Mouse (Mus musculus) mesoderm, embryonic 11.5 days (tissue): ENCODE measurements at regions not wholly inside any gene's neighbourhood (a gene's known extent, or its start where the extent isn't known, plus 50 kb on each side); places are given as distances from the start of the nearest gene placed in this dataset.

Experiments used
- DNase-seq: peaks from one replicate; pipeline ENCODE4 v3.0.0-alpha.2; 2012; ENCODE audit warnings: low read depth, low spot score

- no peak for DNase-seq
Observed at GRCm38 (mm10) chr2:147814231-147814630, 232.5 kb downstream of the Foxa2 start.

DNA sequence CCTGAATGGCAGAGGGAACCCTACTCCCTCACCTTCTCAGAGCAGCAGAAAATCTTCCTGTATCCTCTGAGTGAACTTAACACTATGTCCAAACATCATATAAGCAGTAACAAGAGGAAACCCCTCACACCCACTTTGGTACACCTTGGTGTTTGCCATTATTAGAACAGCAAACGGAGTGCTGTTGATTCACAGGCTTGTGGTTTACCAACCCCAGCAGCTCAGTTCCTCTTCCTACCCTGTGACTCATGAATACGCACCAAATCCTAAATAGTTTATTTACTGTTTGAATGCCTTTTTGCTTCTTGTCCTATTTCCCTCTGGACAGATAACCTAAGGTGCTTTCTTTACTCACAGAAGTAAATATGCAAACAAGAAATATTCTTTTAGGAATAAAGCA lies 233.3 kb downstream of the Foxa2 start:
- DNase-seq: no peak

- peak; percentile 49 for DNase-seq
Observed at GRCm38 (mm10) chr2:147808036-147808675, 238.6 kb downstream of the Foxa2 start.

DNA sequence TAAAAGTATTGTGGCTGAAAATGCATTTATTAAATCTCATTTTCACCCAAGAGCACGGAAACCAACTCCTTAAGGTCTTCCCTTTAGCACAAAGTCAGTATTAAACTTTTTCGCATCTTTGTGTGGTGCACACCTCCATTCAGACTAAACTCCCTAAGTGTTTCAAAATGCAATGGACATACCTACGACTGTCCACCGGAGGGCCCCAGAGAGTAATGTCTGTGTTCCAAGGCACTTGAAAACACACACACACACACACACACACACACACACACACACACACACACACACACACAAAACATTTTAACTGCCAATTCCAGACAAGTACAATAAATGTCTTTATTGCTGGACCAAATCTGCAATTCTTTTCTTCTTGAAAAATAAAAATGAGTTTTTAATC lies 243.7 kb downstream of the Foxa2 start:
- peak; percentile 41 for DNase-seq

GRCm38 (mm10) chr2:147791434-147791833 lies 255.3 kb downstream of the Foxa2 start:
- no peak for DNase-seq

GRCm38 (mm10) chr2:147789877-147790276 lies 256.9 kb downstream of the Foxa2 start:
- no peak for DNase-seq

DNA sequence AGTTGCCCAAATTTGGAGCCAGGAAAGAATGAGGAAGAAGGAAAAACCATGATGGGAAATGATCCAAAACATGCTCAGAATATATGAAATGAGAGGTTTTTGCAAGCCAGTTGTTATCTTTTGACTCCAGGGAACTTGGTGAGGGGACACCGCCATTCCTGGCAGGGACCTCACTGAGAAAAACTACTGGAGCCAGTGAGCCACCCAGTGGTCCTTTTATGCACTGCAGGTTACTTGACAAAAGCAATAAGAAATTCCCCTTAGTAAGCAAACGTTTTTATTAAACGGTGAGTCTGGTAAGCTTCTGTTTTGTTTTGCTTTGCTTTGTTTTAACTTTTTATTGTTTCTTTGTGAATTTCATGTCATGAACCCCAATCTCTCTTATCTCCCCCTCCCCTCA lies 257.5 kb downstream of the Foxa2 start:
- peak; percentile 72 for DNase-seq

DNA sequence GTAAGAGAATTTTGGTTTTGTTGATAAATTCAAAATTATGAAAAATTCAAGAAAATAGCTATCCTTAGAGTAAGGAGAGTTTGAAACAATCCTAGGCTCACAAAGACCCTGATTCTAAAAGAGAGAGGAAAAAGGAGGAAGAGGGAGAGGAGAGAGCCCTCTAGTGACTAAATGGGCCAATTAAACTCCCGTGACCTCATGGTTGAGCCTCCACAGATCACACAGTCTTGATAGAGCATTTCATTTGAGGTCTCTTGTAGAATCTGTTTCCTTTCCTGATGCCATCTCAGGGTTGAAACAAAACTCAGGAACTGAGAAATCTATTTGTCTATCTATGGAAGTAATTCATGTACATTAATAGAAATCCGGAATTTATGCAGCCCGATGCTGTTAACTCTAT lies 258.8 kb downstream of the Foxa2 start:
- no peak for DNase-seq

DNA sequence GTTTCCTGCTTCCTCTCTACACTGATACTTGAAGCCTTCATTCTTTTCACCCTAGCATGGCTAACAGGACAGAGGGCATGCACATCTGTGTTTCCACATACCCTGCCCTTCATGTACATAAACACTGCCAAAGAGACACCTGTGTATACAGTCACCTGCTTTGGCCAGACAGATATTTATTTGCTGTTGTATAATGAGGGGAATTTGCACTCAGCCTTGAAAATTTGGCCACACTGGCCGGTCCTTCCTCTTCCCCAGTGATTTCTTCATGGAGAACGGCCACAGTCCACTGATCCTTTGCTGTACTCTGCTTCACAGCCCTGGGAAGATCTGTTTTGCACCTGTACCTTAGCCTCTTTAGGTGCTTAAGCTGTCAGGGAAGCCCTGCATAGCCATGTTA lies 264.3 kb downstream of the Foxa2 start:
- DNase-seq: peak; percentile 13

GRCm38 (mm10) chr2:147776316-147776715 lies 270.5 kb downstream of the Foxa2 start:
- DNase-seq: no peak

DNA sequence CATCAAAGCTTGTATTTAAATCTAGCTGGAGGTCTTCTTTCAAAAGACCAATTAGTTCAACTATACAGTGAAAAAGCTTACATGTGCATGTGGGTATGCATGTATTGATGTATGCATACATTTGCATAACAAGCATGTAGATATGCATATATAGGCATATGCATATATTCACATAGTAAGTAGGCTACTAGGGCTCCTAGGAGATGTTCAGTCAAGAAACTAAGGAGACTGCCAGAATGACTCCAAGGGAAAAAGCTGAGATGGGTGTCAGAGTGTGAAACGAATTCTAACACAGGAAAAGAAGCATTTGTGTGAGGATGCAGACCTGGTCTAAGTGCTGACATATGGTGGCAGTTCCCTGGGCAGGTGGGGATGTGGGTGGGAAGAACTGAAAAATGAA lies 274.2 kb downstream of the Foxa2 start:
- no peak for DNase-seq

DNA sequence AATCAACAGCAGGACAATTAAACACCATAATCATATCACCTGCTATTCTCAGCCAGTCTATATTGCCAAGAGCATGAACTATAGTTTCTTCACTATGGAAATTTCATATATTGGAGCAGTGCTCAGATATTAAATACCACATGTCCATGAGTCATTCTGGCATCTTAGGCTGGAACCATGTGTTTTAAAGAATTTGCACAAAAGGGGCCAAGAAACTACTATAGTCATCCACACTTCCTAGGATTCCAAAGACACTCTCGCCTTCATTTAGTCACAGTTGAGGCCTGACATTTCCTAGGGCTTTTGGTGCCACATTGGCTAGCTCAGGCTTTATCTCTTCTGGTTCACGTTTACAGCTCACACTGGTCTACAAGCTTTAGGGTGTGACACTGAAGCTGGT lies 293.7 kb downstream of the Foxa2 start:
- no peak for DNase-seq

DNA sequence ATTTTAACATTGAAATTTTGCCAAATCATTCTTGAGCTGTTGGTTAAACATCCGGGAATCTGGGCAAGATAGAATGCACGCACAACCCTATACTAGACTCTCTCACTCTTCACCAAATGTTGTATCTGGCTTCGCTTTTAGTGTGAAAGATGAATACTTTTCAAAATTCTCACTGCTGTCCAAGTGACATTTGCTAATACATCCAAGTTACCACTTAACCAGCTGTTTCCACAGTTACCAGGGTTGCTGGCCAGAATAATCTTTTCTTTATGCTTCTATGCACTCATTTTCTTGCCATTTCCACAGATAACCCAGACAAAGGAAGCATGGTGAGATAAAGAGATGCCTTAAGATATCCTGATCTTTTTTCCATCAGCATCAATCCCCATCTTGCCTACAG lies 294.9 kb downstream of the Foxa2 start:
- DNase-seq: no peak

DNA sequence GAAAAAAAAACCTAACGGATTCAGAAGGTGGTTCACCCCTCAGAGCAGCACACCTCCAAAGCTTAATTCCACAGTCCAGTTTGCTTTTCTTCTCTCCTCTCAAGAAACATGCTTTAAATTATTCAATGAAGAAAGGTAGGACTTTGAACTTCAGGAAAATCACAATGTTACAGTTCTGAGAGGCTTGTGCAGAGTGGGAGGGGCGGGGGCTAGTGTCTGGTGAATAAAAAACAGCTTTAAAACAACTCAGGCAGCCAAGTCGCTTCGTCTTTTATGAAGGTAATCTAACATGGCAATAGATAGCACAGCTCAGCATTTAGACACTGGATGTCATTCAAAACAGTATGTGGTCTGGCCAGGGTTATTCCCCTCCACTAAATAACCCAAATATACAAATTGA lies 298.8 kb downstream of the Foxa2 start:
- DNase-seq: no peak

GRCm38 (mm10) chr2:147743908-147744307 lies 302.9 kb downstream of the Foxa2 start:
- DNase-seq: no peak

DNA sequence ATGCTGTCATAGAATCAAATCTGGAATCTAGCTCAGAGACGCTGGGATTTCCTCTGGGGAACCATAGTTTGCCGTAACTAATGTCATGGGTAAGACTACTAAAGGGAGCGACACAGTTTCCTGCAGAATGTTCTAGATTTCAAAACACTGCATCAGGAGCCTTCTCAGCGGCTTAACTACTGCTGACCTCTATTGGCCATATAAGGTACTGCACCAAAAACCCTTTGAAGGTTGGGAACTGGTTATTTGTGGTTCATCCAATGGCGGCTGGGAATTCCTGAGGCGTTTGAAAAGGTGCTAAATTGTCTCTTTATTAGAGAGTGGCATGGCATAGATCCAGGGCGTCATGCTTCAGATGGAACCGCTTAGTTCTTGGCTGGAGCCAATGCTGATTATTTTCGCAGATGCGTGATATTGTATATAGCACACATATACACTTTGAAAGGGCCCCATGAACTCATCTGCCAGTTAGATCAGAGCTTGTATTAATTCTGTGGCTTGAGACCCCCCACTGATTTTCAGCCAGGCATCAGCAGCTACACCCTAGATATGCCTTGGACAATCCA lies 308.4 kb downstream of the Foxa2 start:
- peak; percentile 69 for DNase-seq

GRCm38 (mm10) chr2:147727396-147727795 lies 319.4 kb downstream of the Foxa2 start:
- DNase-seq: no peak

- DNase-seq: no peak
Observed at GRCm38 (mm10) chr2:147718936-147719335, 327.8 kb downstream of the Foxa2 start.

DNA sequence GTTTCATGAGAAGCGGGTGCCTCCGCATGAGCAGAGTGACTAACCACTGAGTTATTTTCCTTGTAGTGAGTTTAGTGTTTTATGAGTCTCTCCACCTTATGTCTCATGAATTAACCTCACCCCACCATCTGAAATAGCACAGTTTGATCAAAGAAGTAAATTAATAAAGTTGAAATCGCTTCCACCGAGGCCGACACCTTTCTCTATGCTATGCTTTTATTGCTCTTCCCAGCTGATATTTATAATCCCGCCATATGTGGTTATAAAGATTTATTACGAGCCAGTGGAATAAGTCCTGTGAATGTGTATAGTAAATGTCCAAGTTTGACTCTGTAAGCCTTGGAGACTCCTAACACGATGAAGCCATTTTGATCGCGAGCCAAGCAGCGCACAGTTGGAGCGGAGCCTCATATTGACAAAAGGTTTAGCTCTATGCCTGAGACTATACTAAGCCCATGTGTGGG lies 329.3 kb downstream of the Foxa2 start:
- no peak for DNase-seq

DNA sequence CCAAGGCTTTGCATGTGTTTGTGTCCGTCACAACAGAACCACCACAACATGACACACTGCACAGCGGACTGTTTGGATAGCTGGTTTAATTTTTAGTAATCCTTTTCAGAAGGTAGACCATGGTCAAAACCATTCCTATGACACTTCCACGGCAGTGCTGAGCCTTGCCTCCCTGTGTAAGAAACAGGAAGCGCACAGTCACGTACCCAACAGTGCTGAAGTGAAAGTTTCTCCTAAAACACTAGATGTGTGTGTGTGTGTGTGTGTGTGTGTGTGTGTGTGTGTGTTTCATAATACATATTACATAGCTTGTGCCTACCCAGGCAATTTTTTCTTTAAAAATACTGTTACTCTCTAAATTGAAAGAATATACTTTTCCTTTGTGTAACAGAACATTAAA lies 331.0 kb downstream of the Foxa2 start:
- no peak for DNase-seq

GRCm38 (mm10) chr2:147710593-147711265 lies 336.0 kb downstream of the Foxa2 start:
- no peak for DNase-seq

- DNase-seq: no peak
Observed at GRCm38 (mm10) chr2:147709799-147710198, 337.0 kb downstream of the Foxa2 start.

DNA sequence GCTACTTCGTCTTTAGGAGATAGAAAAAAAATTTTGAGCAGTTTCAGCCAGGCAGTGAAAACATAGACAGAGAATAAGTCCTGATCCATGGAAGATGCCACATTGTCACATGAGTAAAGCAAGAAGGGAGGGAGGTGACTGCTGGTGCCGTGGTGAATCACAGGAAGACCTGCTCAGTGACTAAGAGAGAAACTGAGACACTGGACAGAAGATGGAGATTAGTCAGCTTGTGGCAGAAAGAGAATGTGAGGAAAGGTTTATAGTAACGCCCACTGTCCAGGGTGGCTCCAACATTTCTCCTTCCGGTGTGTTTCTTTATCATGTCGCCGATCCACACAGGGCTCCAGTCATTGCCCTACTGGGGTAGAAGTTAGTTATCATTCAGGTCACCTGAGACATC lies 339.6 kb downstream of the Foxa2 start:
- no peak for DNase-seq
